Mouse (Mus musculus) neural tube, embryonic 11.5 days (tissue): ENCODE measurements around the gene Frem2. TPM values are rescaled to one million over a fixed set of nuclear protein-coding genes. Genes with fewer than 3 reads are reported as not detected.

Experiments used
- ATAC-seq: fragments of 200-750 bp; cut with Nextera tagmentation; 2 replicates; pipeline ENCODE4 v1.8.0; 2017; ENCODE audit warnings: moderate number of reproducible peaks, mild to moderate bottlenecking, moderate TSS enrichment, moderate library complexity; ENCODE audit not compliant: insufficient read depth, low FRiP score, low TSS enrichment
- DNase-seq: peaks from one replicate; pipeline ENCODE4 v3.0.0-alpha.2; 2015; ENCODE audit warnings: low spot score
- H3K27ac ChIP-seq: fragments of 300-500 bp; sonication (generic); 2 replicates; pipeline ENCODE4 v1.5.1; 2014; ENCODE audit warnings: low read depth, mild to moderate bottlenecking, low read length
- H3K27me3 ChIP-seq: fragments of 300-500 bp; sonication (generic); 2 replicates; pipeline ENCODE4 v1.6.1; 2014; ENCODE audit warnings: mild to moderate bottlenecking, low read length, mixed read lengths; ENCODE audit not compliant: control insufficient read depth, insufficient read depth
- H3K36me3 ChIP-seq: fragments of 300-500 bp; sonication (generic); 2 replicates; pipeline ENCODE4 v1.6.1; 2014; ENCODE audit warnings: mild to moderate bottlenecking, low read length, moderate library complexity, mixed read lengths; ENCODE audit not compliant: control insufficient read depth, insufficient read depth
- H3K4me1 ChIP-seq: fragments of 300-500 bp; sonication (generic); 2 replicates; pipeline ENCODE4 v1.6.1; 2014; ENCODE audit warnings: low read length, mixed read lengths; ENCODE audit not compliant: control insufficient read depth, insufficient read depth
- H3K4me2 ChIP-seq: fragments of 300-500 bp; sonication (generic); 2 replicates; pipeline ENCODE4 v1.6.1; 2014; ENCODE audit warnings: low read depth, mild to moderate bottlenecking, moderate library complexity
- H3K4me3 ChIP-seq: fragments of 300-500 bp; sonication (generic); 2 replicates; pipeline ENCODE4 v1.5.1; 2014; ENCODE audit warnings: low read depth, low read length
- H3K9ac ChIP-seq: fragments of 300-500 bp; sonication (generic); 2 replicates; pipeline ENCODE4 v1.6.1; 2014; ENCODE audit warnings: mild to moderate bottlenecking, low read length
- H3K9me3 ChIP-seq: fragments of 300-500 bp; sonication (generic); 2 replicates; pipeline ENCODE4 v1.6.1; 2016; ENCODE audit warnings: low read length; ENCODE audit not compliant: control insufficient read depth
- WGBS: fragments of 180-500 bp; shearing (Covaris S2); extraction: QIAGEN DNeasy Blood & Tissue Kit; methylation state at CpG from one replicate; pipeline ENCODE4 v1.1.7; 2014; 5-methylcytosine and 5-hydroxymethylcytosine counted together
- polyA plus RNA-seq: library from polyadenylated mRNA; unstranded; fragments of >200 nt; fragmentation: Nextera tagmentation; extraction: Ambion mirVana; gene quantifications from 2 replicates; pipeline ENCODE4 v1.2.1, GENCODE M21; 2014

Gene Frem2
- polyA plus RNA-seq, 1 experiment from 2014 or later = 3.5 TPM

- Histone ChIP-seq H3K9ac (no peak overlapping the region), H3K27me3 (no peaks in the 10 kb centered on the region), H3K27ac (no peak overlapping the region), H3K4me3 (no peak overlapping the region), H3K36me3 (no peaks in the 10 kb centered on the region), H3K9me3 (no peaks in the 10 kb centered on the region), H3K4me2 (no peak overlapping the region), H3K4me1 (no peaks in the 10 kb centered on the region)
- DNase-seq = no peak
- no peak for ATAC-seq
- WGBS = 84% methylated on average over 2 of the region's 2 CpGs
Observed at GRCm38 (mm10) chr3:53669736-53670135, 12.6 kb upstream of the Frem2 start.

- Histone ChIP-seq H3K4me1 (0 out of 2 replicates have a peak, but pooled peaks cover 3% of the 10 kb centered on the region), H3K27me3 (peaks cover 18% of the 10 kb centered on the region), H3K4me3 (peak overlapping the region; percentile 52), H3K4me2 (peak overlapping the region; percentile 99), H3K9me3 (peaks cover 9% of the 10 kb centered on the region), H3K27ac (no peak overlapping the region), H3K36me3 (no peaks in the 10 kb centered on the region), H3K9ac (no peak overlapping the region)
- no peak for ATAC-seq
- DNase-seq = peak; percentile 53
- WGBS = under 1% methylated on average over 21 of the region's 21 CpGs
Observed at GRCm38 (mm10) chr3:53657744-53658534, 784 bp upstream of the Frem2 start.

- Histone ChIP-seq H3K36me3 (no peaks in the 10 kb centered on the region), H3K4me2 (peak overlapping the region; percentile 99), H3K9me3 (peaks cover 9% of the 10 kb centered on the region), H3K27ac (no peak overlapping the region), H3K9ac (peak overlapping the region; percentile 41), H3K4me1 (0 out of 2 replicates have a peak, but pooled peaks cover 3% of the 10 kb centered on the region), H3K27me3 (peaks cover 18% of the 10 kb centered on the region), H3K4me3 (peak overlapping the region; percentile 52)
- WGBS = 1% methylated on average over 42 of the region's 42 CpGs
- ATAC-seq (peak; percentile 21; the same call in 1 of the 2 replicates), DNase-seq (peak; percentile 40)
Observed at GRCm38 (mm10) chr3:53656328-53656877, 752 bp downstream of the Frem2 start.

- Histone ChIP-seq H3K27me3 (peaks cover 18% of the 10 kb centered on the region), H3K9ac (no peak overlapping the region), H3K4me3 (no peak overlapping the region), H3K36me3 (no peaks in the 10 kb centered on the region), H3K27ac (no peak overlapping the region), H3K9me3 (peaks cover 9% of the 10 kb centered on the region), H3K4me2 (no peak overlapping the region), H3K4me1 (0 out of 2 replicates have a peak, but pooled peaks cover 5% of the 10 kb centered on the region)
- no peak for ATAC-seq
- WGBS = 84% methylated on average over 13 of the region's 13 CpGs
- DNase-seq = no peak
Observed at GRCm38 (mm10) chr3:53655343-53655742, 1.8 kb downstream of the Frem2 start.

- DNase-seq = no peak
- WGBS = 2% methylated on average over 8 of the region's 8 CpGs
- Histone ChIP-seq H3K4me2 (0 out of 2 replicates have a peak overlapping the region, but pooled peaks have one; percentile 4), H3K4me3 (no peak overlapping the region), H3K4me1 (0 out of 2 replicates have a peak, but pooled peaks cover 5% of the 10 kb centered on the region), H3K9me3 (peaks cover 9% of the 10 kb centered on the region), H3K36me3 (no peaks in the 10 kb centered on the region), H3K27me3 (peaks cover under 1% of the 10 kb centered on the region; the same call in 1 of the 2 replicates), H3K9ac (no peak overlapping the region; the same call in 1 of the 2 replicates), H3K27ac (no peak overlapping the region)
- no peak for ATAC-seq
Observed at GRCm38 (mm10) chr3:53650003-53650748, 7.0 kb downstream of the Frem2 start.

- no peaks in the 10 kb centered on the region for H3K36me3 ChIP-seq
- H3K9ac ChIP-seq = no peak overlapping the region
- 50% methylated on average over 4 of the region's 4 CpGs for WGBS
- DNase-seq (no peak), ATAC-seq (no peak)
- peaks cover 3% of the 10 kb centered on the region; the same call in 1 of the 2 replicates for H3K9me3 ChIP-seq
- no peak overlapping the region for H3K4me2 ChIP-seq
- no peak overlapping the region for H3K4me3 ChIP-seq
- no peak overlapping the region for H3K27ac ChIP-seq
- H3K4me1 ChIP-seq = 0 out of 2 replicates have a peak, but pooled peaks cover 5% of the 10 kb centered on the region
- no peaks in the 10 kb centered on the region for H3K27me3 ChIP-seq
Observed at GRCm38 (mm10) chr3:53649425-53649824, 7.7 kb downstream of the Frem2 start.

- WGBS = 84% methylated on average over 4 of the region's 4 CpGs
- H3K9me3 ChIP-seq = no peaks in the 10 kb centered on the region
Observed at GRCm38 (mm10) chr3:53648902-53649301, 8.3 kb downstream of the Frem2 start.

GRCm38 (mm10) chr3:53635948-53636347 lies 21.2 kb downstream of the Frem2 start:
- no peaks in the 10 kb centered on the region for H3K9me3 ChIP-seq
- no peak overlapping the region for H3K4me3 ChIP-seq
- H3K27ac ChIP-seq = no peak overlapping the region
- no peak overlapping the region for H3K9ac ChIP-seq
- 82% methylated on average over 3 of the region's 3 CpGs for WGBS
- DNase-seq = no peak
- no peaks in the 10 kb centered on the region for H3K36me3 ChIP-seq
- no peak for ATAC-seq
- no peaks in the 10 kb centered on the region for H3K27me3 ChIP-seq
- H3K4me1 ChIP-seq = no peaks in the 10 kb centered on the region
- no peak overlapping the region for H3K4me2 ChIP-seq

More at GRCm38 (mm10) chr3:53648902-53649301, 8.3 kb downstream of the Frem2 start:
- DNase-seq = no peak
- no peak for ATAC-seq
- H3K36me3 ChIP-seq = no peaks in the 10 kb centered on the region
- 0 out of 2 replicates have a peak, but pooled peaks cover 5% of the 10 kb centered on the region for H3K4me1 ChIP-seq
- H3K4me3 ChIP-seq = no peak overlapping the region
- no peak overlapping the region for H3K4me2 ChIP-seq
- no peaks in the 10 kb centered on the region for H3K27me3 ChIP-seq
- H3K9ac ChIP-seq = no peak overlapping the region
- no peak overlapping the region for H3K27ac ChIP-seq
